Mouse (Mus musculus): ENCODE measurements around the gene Myh10.

Gene Myh10

DNA sequence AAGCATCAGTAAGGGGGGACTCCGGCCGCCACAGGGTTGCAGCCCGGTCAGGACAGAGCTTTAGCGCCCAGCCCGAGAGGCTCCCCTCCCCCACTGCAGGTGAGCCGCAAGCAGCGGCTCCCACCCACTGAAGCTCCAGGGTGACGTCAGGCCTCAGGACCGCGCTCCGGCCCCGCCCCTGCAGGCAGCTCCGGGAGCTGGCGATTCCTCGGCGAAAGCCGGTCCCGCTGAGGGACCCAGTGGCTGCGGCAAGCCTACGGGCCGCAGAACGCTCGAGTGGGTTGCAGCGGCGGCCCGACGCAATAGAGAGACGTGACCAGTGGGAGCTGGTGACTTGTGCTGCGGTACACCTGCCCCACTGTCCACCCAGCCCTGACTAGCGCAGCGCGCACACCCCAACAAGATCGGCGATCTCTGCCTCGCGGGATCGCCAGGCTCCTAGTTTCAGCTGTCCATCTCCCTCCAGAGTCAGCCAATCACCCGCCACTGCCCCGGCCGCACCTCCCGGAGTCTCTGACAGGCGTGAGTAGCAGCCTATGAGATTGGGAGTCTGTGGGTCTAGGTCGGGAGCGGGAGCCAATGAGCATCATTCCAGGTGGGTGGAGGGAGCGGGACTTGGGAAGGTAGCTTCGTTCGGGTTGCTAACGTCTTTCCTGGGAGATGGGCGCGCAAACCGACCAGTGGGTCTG, at the start of gene Myh10:
Gene Myh10 (plus strand): TSS at position 239 of the 689 bp plus-strand sequence.
- peak; percentile 100 for DNase-seq (ENCODE audit: low spot score)

DNA sequence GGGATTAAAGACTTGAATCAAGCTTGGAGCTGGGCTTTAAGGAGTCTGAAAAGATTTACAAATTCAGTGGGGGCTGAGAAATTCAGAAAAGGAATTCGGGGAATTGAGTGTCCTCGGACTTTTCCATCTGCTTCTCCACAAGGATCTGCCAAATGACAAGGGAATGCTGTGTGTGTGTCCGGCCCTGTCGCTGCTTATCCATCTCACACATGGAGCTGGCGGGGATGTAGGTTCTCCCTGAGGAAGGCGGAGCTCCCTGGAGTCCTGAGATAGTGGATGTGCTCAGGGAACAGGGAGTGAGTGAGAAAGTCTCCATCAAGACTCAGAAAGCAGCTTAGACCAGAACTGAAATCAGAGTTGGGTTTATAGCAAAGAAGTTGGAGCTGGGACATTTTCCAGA, 46.6 kb upstream of the Myh10 start:
- DNase-seq (ENCODE audit: low spot score), result no peak

DNA sequence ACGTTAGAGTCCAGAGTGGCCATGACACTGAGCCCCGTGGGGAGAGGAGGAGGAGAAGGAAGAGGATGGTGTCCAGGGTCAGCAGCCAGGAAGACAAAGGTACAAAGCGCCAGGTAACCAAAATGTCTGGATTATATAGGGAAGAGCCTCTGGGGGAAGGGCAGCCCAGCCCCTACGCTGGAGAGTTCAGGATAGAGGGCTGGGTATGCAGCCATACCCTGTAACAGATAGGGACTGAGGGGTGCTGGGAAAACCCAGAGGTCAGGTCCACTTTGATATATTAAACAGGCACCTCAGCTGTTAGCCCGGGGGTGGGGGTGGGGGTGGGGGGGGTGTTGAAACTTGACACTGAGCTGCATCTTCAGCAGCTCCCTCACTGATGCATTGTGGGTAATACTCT, 43.6 kb upstream of the Myh10 start:
- DNase-seq (ENCODE audit: low spot score), result no peak

DNA sequence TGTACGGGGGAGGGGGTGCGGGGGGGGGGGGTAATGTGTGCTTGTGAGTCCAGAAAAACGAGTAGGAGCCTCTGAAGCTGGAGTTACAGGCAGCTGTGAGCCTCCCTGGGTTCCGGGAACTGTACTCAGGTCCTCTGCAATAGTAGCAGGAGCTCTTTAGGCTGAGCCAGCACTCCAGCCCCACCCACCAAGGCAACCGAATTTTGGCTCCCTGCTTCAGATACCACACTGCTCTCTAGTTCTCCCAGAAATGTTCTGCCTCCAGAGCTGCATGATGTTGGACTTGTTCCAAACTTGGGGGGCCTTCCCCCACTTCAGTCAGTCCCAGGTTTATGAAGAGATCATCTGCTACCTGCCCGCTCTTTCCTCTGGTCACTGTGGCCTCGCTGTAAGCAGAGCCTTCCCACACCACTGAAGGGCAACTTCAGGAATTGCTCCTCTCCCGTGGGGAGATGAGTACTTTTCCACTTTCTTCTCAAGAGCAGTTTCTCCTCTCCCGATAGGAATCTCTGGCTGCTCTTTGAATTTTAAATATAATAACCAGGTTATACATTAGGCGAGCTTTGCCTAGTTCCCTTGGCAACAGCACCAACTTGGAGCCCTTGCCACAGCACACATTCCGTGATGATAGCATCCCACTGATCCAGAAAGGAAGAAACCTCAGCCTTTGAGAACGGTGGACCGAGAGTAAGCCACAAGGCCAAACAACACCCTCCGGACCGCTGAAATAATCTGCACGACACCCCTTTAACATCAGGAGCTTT, 42.8 kb upstream of the Myh10 start:
- no peak for DNase-seq (ENCODE audit: low spot score)

DNA sequence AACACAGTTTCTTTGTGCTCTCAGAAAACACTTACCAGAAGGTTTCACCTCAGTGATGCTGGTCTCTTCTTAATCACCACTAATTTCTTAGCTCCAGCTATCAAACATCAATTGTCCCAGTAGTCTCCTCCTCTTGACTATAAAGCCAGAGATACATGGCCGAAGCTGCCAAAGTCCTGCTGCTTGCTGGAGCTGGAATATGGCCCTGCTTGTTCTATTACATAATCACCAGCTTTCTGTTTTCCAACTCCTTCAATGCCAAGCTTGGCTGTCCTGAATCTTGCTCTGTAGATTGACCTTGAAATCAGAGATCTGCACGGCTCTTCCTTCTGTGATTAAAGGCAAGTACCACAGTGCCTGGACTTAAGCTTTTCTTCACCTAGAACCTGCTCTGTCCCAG, 39.8 kb upstream of the Myh10 start:
- no peak for DNase-seq (ENCODE audit: low spot score)

DNA sequence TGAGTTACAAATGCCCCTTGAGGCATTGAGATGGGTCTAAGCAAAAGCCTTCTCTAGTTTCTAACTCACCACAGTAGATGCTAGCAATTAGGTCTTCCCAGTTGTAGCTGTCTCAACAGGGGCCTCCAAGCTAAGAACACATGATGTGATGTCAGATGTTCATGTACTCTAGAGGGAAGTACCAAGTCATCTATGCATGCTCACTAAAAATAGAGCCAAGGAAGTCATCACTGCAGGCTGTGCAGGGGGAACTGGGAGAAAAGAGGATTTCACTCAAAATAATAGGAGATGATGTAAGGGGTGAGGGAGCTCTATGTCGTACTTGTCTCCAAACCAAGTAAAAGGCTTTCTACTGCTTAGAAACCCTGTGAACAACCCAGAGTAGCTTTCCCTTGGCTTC, 35.8 kb upstream of the Myh10 start:
- DNase-seq (ENCODE audit: low spot score), result no peak

DNA sequence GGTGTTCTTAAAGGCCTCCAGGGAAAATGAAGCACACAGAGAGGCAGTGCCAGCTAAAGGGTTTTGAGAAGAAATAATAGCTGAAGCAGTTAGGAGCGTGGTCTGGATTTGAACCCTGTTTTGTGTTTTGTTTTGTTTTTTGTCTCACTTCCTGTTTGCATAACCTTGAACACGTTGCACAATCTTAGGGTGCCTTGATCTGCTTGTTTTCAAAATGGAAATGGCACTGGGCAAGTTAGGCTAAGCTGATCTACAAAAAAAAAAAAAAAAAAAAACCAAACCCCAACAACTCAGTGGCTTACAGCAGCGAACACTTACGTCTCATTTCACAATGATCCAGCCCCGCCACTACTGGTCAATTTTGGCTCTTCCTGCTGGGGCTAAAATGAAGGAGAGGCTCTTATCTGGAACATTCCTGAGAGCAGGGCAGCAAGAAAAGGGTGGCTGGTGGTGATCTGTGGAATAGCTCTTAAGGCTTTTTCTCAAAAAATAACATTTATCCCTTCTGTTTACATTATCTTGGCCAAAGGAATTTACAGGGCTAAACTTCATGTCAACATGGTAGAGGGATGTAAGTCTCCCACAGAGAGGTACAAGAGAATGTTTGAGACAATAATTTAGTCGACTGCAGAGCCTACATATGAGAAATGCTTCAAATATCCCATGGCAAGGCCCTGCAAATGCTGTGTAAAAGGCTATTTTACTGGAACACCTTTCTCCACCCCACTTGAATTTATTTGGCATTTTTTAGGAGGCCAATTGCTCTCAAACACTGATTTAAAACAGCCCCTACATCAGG, 34.3 kb upstream of the Myh10 start:
- no peak for DNase-seq (ENCODE audit: low spot score)

DNA sequence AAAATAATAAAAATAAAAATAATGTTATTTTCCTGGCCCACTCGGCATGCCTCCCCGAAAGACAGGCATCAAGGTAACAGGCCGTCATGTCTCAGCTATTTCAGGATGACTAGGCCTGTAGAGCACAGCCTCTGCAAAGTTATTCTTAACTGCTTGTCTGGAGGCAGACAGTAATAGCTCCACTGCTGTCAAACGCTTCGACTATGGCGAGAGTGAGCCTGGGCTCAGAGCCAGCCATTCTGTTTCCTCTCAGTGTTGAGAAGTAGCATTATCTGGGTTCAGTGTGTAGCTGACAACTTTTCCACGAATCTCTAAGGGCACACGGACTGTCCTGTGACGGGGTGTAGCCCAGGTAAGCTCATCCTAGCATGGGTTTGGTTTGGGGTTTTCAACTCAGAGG, 33.5 kb upstream of the Myh10 start:
- DNase-seq (ENCODE audit: low spot score), result peak; percentile 85

DNA sequence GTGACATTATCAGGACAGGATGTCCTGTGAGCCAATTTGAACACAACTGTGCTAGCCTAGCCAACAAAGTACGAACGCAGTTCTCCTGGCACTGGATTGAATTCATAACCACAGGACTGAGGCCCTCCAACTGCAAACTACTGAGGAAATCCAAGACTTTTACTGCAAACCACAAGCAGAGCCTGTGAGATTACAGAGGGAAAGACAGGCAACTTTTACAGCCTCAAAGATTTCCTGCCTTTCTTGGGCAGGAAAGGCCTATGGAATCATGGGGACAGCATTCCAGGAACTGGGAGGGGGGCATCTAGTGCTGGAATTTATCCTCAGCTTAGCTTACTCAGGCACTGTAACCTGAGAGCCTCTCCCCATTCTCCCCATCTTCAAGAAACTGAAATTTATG, 26.0 kb upstream of the Myh10 start:
- DNase-seq (ENCODE audit: low spot score), result no peak

DNA sequence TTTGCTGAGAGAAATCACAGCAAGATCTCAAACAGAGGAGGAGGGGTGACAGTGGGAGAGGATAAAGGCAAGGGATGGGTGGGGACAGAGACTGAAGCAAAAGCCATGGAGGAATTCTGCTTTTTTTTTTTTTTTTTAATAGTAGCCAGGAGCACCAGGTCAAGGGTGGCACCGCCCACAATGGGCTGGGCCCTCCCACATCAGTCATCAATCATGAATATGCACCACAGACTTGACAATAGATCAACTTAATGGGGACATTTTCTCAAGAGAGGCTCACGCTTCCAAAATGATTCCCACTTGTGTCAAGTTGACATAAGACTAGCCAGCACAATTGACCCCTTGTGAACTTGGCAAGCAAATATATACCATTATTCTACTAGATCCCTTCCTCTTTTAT, 25.1 kb upstream of the Myh10 start:
- no peak for DNase-seq (ENCODE audit: low spot score)

DNA sequence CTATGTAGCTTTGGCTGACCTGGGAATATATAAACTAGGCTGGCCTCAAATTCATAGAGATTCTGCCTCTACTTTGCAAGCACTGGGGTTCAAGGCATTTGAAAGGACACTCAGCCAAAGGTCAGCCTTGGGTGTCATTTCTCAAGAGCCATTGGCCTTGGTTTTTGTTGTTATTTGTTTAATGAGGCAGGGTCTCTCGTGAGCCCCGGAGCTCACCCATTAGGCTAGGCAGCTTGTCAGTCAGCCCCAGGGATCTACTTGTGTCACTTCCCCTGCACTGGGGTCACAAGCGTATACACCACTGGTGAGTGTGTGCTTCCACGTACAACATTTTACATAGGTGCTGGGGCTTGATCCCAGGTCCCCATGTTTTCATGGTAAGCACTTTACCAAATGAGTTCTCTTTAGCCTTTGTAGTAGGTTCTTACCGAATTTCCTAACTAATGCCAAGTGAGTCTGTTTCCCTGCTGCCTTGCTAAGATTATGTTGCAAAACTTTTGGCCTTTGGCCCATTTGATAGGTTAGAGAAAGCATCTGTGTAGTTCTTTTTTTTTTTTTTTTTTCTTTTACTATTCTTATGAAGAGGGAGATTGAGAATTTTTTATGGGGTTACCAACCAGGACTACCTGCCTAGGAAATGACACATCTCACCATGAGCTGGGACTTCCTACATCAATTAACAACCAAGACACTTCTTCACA, 18.9 kb upstream of the Myh10 start:
- no peak for DNase-seq (ENCODE audit: low spot score)

DNA sequence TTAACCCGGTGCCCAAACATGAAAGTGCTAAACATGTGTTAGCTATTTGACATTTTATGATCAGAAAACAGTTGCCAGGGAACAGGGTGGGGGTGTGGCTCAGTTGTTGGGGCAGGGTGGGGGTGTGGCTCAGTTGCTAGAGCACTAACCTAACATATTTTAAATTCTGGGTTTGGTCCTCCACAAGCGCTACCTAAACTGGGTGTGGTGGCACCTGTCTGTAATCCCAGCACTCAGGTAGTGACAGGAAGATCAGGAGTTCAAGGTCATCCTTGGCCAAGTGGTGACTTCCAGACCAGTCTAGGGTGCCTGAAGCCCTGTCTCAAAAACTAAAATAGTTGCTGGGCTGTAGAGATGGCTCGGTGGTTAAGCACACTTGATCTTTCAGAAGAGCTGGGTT, 17.3 kb upstream of the Myh10 start:
- no peak for DNase-seq (ENCODE audit: low spot score)

DNA sequence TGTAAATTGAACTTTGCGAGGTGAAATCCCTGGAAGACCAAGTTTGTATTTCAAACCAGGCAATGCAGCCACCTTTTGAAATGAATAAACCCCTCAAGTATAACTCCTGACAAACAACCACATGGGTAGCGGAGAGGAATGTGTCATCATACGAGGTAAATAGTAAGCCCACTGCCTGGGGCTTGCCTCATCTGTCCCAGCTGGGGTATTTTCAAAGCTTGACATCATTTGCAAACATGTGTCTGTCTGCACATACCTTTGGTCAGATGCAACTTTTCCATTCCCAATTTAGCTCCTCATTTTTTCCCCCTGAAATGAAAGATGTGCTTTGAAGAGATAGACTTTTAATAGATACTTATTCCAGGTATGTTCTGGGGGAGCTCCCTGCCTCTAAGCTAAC, 16.7 kb upstream of the Myh10 start:
- no peak for DNase-seq (ENCODE audit: low spot score)

DNA sequence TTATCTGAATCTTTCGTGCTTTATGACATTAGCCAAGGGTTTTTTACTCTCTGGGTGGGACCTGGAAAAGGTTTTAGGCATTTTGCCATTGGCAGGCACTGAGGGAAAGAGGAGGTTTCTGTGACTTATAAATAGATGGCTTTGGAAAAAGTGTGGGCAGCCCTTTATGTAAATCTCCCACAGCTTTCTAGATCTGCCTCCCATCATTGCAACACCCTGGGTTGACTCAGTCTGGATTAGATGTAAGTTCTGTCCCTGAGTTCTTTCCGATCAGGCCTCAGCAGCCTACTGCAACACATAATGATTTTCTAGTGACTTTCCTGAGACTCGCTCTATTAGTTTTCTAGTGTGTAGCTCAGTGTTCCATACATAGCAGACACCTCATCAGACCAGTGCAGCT, 16.1 kb upstream of the Myh10 start:
- peak; percentile 28 for DNase-seq (ENCODE audit: low spot score)

DNA sequence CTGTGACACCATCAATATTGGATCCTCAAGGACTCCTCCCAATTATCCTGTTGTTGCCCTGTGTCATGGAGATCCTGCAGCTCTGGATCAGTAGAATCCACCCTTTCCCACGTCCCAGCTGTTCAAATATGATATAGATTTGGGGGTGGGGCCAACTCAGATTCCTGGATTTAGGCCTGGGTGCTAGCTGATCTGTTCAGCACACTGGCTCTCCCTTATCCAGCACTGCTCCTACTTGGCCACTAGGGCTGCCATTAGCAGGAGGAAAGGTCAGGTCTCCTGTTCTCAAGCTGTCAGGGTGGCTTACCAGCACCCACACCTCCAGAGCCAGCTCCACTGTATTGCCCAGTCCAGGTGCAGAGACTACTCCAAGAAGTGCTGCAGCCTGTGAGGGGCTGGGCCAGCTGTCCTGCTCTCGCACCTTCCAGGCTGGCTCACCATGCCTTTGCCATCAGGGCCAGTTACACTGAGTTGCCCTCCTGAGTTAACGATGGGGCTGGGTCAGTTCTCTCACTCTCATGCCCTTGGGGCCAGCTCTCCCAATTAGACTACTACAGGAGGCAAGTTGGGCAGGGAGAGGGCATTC, 10.0 kb upstream of the Myh10 start:
- DNase-seq (ENCODE audit: low spot score), result no peak

DNA sequence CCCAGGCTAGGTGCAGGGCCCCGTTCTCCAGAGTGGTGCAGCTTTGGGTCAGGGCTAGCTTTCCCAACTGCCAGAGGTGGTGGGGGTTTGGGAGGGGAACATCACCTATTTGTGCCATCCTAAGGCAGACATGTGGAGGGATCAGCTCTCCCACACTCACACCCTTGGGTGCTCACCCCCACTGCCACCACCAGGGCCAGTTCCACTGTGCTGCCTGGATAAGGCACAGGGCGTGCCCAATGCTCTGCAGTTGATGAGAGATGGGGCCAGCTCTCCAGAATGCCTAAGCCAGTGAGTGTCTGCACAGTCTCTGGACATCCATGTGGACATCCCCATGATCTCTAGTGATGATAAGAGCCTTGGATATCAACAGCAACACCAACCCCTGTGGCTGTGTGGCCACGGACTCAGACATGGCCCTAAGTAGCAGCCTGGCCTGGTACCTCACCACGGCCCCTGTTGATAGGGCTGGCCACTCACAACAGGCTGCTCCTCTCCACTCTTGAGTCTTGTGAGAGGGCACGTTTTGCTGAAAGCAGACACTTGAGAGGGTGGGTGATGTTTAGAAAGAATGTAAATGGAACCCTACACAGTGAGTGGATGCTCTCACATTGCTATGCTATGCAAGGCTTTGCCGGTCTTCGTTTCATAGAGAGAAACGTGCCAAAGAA, 9.1 kb upstream of the Myh10 start:
- DNase-seq (ENCODE audit: low spot score), result no peak

DNA sequence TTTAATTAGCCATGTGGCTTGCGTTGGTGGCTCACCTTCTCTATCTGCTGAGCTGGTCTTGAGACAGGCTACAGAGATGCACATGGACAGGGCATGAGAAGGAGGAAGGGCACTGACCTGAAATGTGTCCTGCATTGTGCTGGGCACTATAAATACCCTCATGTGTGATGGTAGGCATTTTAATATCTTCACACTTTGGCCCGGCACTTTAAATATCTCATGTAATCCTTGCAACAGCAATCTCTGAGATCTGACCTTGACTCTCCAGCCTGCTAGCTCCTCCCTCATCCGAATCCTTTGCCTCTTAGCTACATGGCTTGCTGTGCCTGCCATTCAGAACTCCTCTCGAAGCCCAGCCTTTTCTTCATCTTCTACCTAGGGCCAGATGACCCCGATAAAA, 5.4 kb upstream of the Myh10 start:
- DNase-seq (ENCODE audit: low spot score), result no peak

DNA sequence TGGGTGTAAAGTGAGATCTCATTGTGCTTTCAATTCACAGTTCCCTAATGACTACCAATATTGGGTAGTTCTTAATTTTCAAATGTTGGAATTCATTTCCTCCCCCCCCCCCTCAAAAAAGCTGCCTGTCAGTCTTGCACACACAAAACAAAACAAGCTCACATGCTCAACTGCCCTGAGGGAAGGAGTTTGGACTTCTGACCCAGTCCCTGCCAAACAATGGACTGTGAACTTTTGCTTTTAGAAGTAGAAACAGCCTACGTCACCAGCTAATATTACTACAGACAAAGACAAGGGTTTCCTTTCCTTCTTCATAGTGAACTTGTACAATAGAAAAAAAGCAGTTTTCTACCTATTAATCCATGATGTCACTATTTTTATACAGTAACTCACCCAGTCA, 2.1 kb upstream of the Myh10 start:
- DNase-seq (ENCODE audit: low spot score), result no peak

DNA sequence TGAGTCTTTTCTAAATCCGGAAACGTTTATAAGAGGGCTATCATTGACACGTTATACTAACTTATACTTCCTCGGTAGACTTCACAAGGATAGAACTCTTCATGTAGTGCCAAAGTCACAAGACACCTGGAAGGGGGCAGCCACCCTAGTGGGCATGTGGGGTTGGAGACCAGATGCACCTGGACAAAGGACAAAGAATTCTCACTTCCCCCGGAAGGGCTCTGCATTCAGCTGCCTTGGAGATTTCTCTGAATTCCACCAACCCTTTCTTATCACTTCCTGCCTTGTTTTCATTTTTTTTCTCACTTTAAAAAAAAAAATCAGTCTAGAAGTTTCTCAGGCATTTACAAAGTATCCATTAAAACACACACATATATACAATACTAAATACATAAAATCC, 894 bp upstream of the Myh10 start:
- DNase-seq (ENCODE audit: low spot score), result no peak

DNA sequence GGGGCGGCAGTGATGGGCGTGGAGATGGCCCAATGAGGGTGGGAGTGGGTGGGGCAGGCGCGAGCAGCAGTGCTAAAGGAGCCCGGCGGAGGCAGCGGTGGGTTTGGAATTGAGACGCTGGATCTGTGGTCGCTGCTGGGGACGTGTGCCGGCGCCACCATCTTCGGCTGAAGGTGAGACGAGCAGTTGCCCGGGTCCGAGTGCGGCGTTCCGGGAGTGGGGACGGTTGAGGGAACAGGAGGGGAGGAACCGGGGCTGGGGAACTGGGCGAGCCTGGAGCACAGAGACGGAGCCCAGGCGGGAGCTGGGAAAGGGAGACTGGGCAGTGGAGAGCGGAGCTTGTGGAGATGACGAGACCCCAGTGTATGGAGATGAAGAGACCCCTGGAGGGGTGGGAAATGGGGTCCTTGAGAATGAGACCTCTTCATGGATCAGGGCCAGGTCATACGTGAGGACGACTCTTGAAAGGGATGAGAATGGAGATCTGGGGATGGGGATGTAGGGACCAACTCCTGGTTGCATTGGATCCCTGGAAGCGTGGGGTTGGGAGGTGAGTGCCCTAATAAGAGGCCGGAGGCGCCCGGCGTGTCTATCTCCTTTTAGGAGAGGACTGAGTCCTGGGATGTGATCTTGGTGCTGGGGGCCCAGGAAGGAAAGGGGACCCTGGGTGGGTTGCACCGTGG, 792 bp downstream of the Myh10 start:
- DNase-seq (ENCODE audit: low spot score), result no peak

Data from layer of hippocampus, adult 11-12 months (tissue).